Mouse (Mus musculus): ENCODE results near the gene Gm13084.
"Not testable (repeated sequence)": the region's sequence is repeated elsewhere in the genome, so short reads cannot be mapped to it uniquely, and the experiment has no call there.

Gene Gm13084

DNA sequence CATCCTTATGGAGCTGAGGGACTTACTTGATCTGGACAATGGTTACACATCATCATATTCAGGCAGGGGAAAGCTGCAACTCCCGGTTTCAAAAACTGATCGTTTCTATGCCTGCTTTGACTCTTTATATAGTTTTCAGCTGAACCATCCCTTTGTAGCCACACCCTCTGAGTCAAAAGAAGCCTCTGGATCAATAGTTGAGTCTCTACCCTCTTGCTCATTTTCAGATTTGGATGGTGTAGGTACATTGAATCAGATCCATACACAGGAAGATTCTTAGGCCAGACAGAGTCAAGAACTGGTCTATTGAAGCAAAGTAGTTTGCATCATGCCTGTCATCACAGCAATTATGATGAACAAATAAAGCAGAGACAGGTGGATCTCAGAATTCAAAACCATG, at the start of gene Gm13084:
TSS of gene Gm13084 (minus strand) at position 101 of the 400 bp plus-strand sequence.
- in situ Hi-C loops (cut with MboI; ENCODE audit: low pct_unique_long_range_greater_than_20kb in 1 of 2, low sequenced_read_pairs in 2 of 2, unreplicated experiment in 1 of 2), result no loop called here

DNA sequence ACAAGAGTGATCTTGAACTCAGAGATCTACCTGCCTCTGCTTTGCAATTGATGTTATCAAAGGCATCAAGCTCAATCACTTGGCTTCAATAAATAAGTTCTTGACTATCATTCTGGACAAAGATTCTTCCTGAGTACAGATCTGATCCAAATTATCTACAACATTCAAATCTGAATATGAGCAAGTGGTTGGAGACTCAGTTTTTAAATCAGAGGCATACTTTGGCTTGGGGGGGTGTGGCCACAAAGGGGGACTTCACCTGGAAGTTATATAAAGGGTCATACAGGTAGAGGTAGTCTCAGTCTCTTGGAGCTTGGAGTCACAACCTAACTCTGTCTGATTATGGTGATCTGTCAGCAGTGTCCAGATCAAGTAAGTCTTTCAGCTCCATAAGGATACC, 30.3 kb upstream of the Gm13084 start, which contains the start of gene Gm13103:
TSS of gene Gm13103 (plus strand) at position 301 of the 400 bp plus-strand sequence.
- in situ Hi-C loops (cut with MboI; ENCODE audit: low pct_unique_long_range_greater_than_20kb in 1 of 2, low sequenced_read_pairs in 2 of 2, unreplicated experiment in 1 of 2), result loop anchor here in 1 of 2 experiments (25.0 kb wide), 1 partner anchor 316 kb away; the partner anchor contains the start of gene Oog3

DNA sequence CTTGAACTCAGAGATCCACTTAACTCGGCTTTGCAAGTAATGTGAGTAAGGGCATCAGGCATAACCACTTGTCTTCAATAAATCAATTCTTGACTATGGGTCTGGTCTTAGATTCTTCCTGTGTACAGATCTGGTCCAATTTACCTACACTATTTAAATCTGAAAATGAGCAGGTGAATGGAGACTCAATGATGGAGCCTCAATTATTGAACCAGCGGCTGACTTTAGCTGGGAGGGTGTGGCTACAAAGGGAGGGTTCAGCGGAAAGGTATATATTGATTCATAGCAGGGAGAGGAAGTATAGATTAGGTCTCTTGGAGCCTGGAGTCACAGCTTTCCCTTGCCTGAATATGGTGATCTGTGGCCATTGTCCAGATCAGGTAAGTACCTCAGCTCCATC, 26.8 kb downstream of the Gm13084 start, which contains the start of gene Gm13023:
TSS of gene Gm13023 (plus strand) at position 301 of the 400 bp plus-strand sequence.
- in situ Hi-C loops (cut with MboI; ENCODE audit: low pct_unique_long_range_greater_than_20kb in 1 of 2, low sequenced_read_pairs in 2 of 2, unreplicated experiment in 1 of 2), result not testable (repeated sequence)
